Mouse (Mus musculus) MEL (cell line): ENCODE results near the gene Ctnna2. TPM values are rescaled to one million over a fixed set of nuclear protein-coding genes. Genes with fewer than 3 reads are reported as not detected.

Source experiments
- DNase-seq: peaks from one replicate; pipeline ENCODE4 v3.0.0; 2011; ENCODE audit warnings: low read depth, low spot score
- H3K27ac ChIP-seq: 2 replicates; pipeline ENCODE4 v1.5.1; 2012; ENCODE audit warnings: low read depth, mild to moderate bottlenecking, control low read depth, low read length, moderate library complexity; ENCODE audit not compliant: control insufficient read depth
- H3K27me3 ChIP-seq, 2 experiments: fragments of 150-350 bp in 1 of 2; sonication (generic) in 1 of 2; 2 replicates each; pipeline ENCODE4 v1.6.1; 2012; ENCODE audit warnings: low read length in 2 of 2, mild to moderate bottlenecking in 2 of 2, improper control_type of control experiment in 1 of 2, moderate library complexity in 1 of 2; ENCODE audit not compliant: insufficient read depth in 2 of 2, control insufficient read depth in 1 of 2
- H3K36me3 ChIP-seq, 2 experiments: 2 replicates each; pipeline ENCODE4 v1.6.1; 2012 to 2014; ENCODE audit warnings: low read length in 2 of 2, improper control_type of control experiment in 1 of 2, inconsistent platforms in 1 of 2, mild to moderate bottlenecking in 1 of 2; ENCODE audit not compliant: insufficient read depth in 2 of 2, control insufficient read depth in 1 of 2
- H3K4me1 ChIP-seq, 2 experiments: fragments of 150-350 bp in 1 of 2; sonication (generic) in 1 of 2; 2 replicates each; pipeline ENCODE4 v1.6.1; 2012; ENCODE audit warnings: low read length in 2 of 2, improper control_type of control experiment in 1 of 2, mild to moderate bottlenecking in 1 of 2; ENCODE audit not compliant: insufficient read depth in 2 of 2, control insufficient read depth in 1 of 2
- H3K4me3 ChIP-seq, 2 experiments: fragments of 150-350 bp in 1 of 2; sonication (generic) in 1 of 2; 2 replicates each; pipeline ENCODE4 v1.5.1; 2012; ENCODE audit warnings: low read depth in 2 of 2, low read length in 2 of 2, mild to moderate bottlenecking in 2 of 2, moderate library complexity in 2 of 2, control low read depth in 1 of 2, improper control_type of control experiment in 1 of 2; ENCODE audit not compliant: control insufficient read depth in 1 of 2, insufficient read depth in 1 of 2
- H3K79me2 ChIP-seq: 2 replicates; pipeline ENCODE4 v1.6.1; 2012; ENCODE audit warnings: mild to moderate bottlenecking, low read length, moderate library complexity; ENCODE audit not compliant: control insufficient read depth, poor library complexity, insufficient read depth
- H3K9ac ChIP-seq: 2 replicates; pipeline ENCODE4 v1.6.1; 2012; ENCODE audit warnings: low read depth, mild to moderate bottlenecking, control low read depth, low read length, moderate library complexity; ENCODE audit not compliant: control insufficient read depth, poor library complexity, severe bottlenecking
- H3K9me3 ChIP-seq: fragments of 150-350 bp; sonication (generic); replicated peaks from 2 replicates; pipeline ENCODE4 v1.6.1; 2012; ENCODE audit warnings: mild to moderate bottlenecking, low read length, improper control_type of control experiment, moderate library complexity; ENCODE audit not compliant: insufficient read depth
- CHD1 ChIP-seq: IDR thresholded peaks from 2 replicates; pipeline ENCODE4 v1.6.1; 2012; ENCODE audit warnings: low read depth, mild to moderate bottlenecking, inconsistent platforms, low read length, improper control_type of control experiment
- CHD2 ChIP-seq: IDR thresholded peaks from 2 replicates; pipeline ENCODE4 v1.6.1; 2011; ENCODE audit warnings: low read length, improper control_type of control experiment
- CTCF ChIP-seq, 3 experiments: IDR thresholded peaks in 2 of 3; conservative IDR thresholded peaks in 1 of 3; 2 replicates each; pipeline ENCODE4 v1.5.1; 2011 to 2012; ENCODE audit warnings: low read length in 3 of 3, low read depth in 2 of 3, mild to moderate bottlenecking in 2 of 3, improper control_type of control experiment in 1 of 3, inconsistent platforms in 1 of 3, mixed read lengths in 1 of 3, moderate library complexity in 1 of 3; ENCODE audit not compliant: control insufficient read depth in 1 of 3, insufficient read depth in 1 of 3, poor library complexity in 1 of 3, severe bottlenecking in 1 of 3
- E2F4 ChIP-seq: IDR thresholded peaks from 2 replicates; pipeline ENCODE4 v1.6.1; 2011; ENCODE audit warnings: low read depth, low read length, improper control_type of control experiment, borderline replicate concordance
- ELF1 ChIP-seq: IDR thresholded peaks from 2 replicates; pipeline ENCODE4 v1.6.1; 2014; ENCODE audit warnings: low read depth, mild to moderate bottlenecking, inconsistent platforms, low read length, improper control_type of control experiment, moderate library complexity
- EP300 ChIP-seq, 2 experiments: IDR thresholded peaks; 2 replicates each; pipeline ENCODE4 v1.6.1; 2011; ENCODE audit warnings: improper control_type of control experiment in 2 of 2, low read length in 2 of 2, low read depth in 1 of 2, mild to moderate bottlenecking in 1 of 2
- ETS1 ChIP-seq: IDR thresholded peaks from 2 replicates; pipeline ENCODE4 v1.6.1; 2012; ENCODE audit warnings: low read depth, mild to moderate bottlenecking, inconsistent platforms, low read length, improper control_type of control experiment, moderate library complexity
- GABPA ChIP-seq: IDR thresholded peaks from 2 replicates; pipeline ENCODE4 v1.6.1; 2012; ENCODE audit warnings: low read depth, mild to moderate bottlenecking, inconsistent platforms, low read length, improper control_type of control experiment, moderate library complexity
- GATA1 ChIP-seq: IDR thresholded peaks from 2 replicates; pipeline ENCODE4 v1.6.1; 2011; ENCODE audit warnings: low read depth, low read length, improper control_type of control experiment
- KAT2A ChIP-seq: conservative IDR thresholded peaks from 2 replicates; pipeline ENCODE4 v1.6.1; 2012; ENCODE audit warnings: low read depth, low read length, improper control_type of control experiment, inconsistent platforms
- MAFK ChIP-seq: IDR thresholded peaks from 2 replicates; pipeline ENCODE4 v1.6.1; 2011; ENCODE audit warnings: low read depth, mild to moderate bottlenecking, low read length, improper control_type of control experiment, borderline replicate concordance
- MEF2A ChIP-seq: IDR thresholded peaks from 2 replicates; pipeline ENCODE4 v1.6.1; 2014; ENCODE audit warnings: low read depth, mild to moderate bottlenecking, inconsistent platforms, low read length, improper control_type of control experiment; ENCODE audit not compliant: poor library complexity, insufficient replicate concordance, severe bottlenecking; ENCODE audit errors: extremely low read depth
- MXI1 ChIP-seq: IDR thresholded peaks from 2 replicates; pipeline ENCODE4 v1.6.1; 2011; ENCODE audit warnings: mild to moderate bottlenecking, low read depth, low read length, improper control_type of control experiment
- MYB ChIP-seq: IDR thresholded peaks from 2 replicates; pipeline ENCODE4 v1.6.1; 2011; ENCODE audit warnings: mild to moderate bottlenecking, low read depth, low read length, improper control_type of control experiment
- MYC ChIP-seq: IDR thresholded peaks from 2 replicates; pipeline ENCODE4 v1.6.1; 2011; ENCODE audit warnings: low read depth, mild to moderate bottlenecking, low read length, improper control_type of control experiment, moderate library complexity
- NELFE ChIP-seq: IDR thresholded peaks from 2 replicates; pipeline ENCODE4 v1.6.1; 2011; ENCODE audit warnings: low read depth, low read length, improper control_type of control experiment
- POLR2A ChIP-seq, 2 experiments: IDR thresholded peaks; 2 replicates each; pipeline ENCODE4 v1.6.1; 2011 to 2012; ENCODE audit warnings: low read length in 2 of 2, mild to moderate bottlenecking in 2 of 2, control low read depth in 1 of 2, improper control_type of control experiment in 1 of 2, low read depth in 1 of 2, moderate library complexity in 1 of 2; ENCODE audit not compliant: control insufficient read depth in 1 of 2, insufficient read depth in 1 of 2, poor library complexity in 1 of 2
- POLR2AphosphoS2 ChIP-seq: IDR thresholded peaks from 2 replicates; pipeline ENCODE4 v1.6.1; 2011; ENCODE audit warnings: low read length, improper control_type of control experiment
- POLR2AphosphoS5 ChIP-seq: IDR thresholded peaks from 2 replicates; pipeline ENCODE4 v1.6.1; 2012; ENCODE audit warnings: low read depth, borderline replicate concordance, mild to moderate bottlenecking, inconsistent platforms, low read length, moderate library complexity, mixed read lengths
- RAD21 ChIP-seq: IDR thresholded peaks from 2 replicates; pipeline ENCODE4 v1.6.1; 2011; ENCODE audit warnings: mild to moderate bottlenecking, low read depth, low read length, improper control_type of control experiment
- RCOR1 ChIP-seq: IDR thresholded peaks from 2 replicates; pipeline ENCODE4 v1.6.1; 2012; ENCODE audit warnings: low read depth, mild to moderate bottlenecking, inconsistent platforms, low read length, improper control_type of control experiment
- SMC3 ChIP-seq: IDR thresholded peaks from 2 replicates; pipeline ENCODE4 v1.6.1; 2011; ENCODE audit warnings: low read depth, low read length, improper control_type of control experiment
- TAL1 ChIP-seq: IDR thresholded peaks from 2 replicates; pipeline ENCODE4 v1.6.1; 2012; ENCODE audit warnings: mild to moderate bottlenecking, inconsistent platforms, low read length, moderate library complexity, mixed read lengths
- UBTF ChIP-seq: IDR thresholded peaks from 2 replicates; pipeline ENCODE4 v1.6.1; 2012; ENCODE audit warnings: low read depth, mild to moderate bottlenecking, inconsistent platforms, low read length, improper control_type of control experiment, moderate library complexity, borderline replicate concordance; ENCODE audit not compliant: insufficient read depth
- ZC3H11A ChIP-seq: IDR thresholded peaks from 2 replicates; pipeline ENCODE4 v1.6.1; 2012; ENCODE audit warnings: low read depth, mild to moderate bottlenecking, inconsistent platforms, low read length, improper control_type of control experiment
- ZKSCAN1 ChIP-seq: IDR thresholded peaks from 2 replicates; pipeline ENCODE4 v1.6.1; 2012; ENCODE audit warnings: low read depth, mild to moderate bottlenecking, inconsistent platforms, low read length, improper control_type of control experiment, moderate library complexity
- ZNF384 ChIP-seq: IDR thresholded peaks from 2 replicates; pipeline ENCODE4 v1.6.1; 2012; ENCODE audit warnings: low read depth, mild to moderate bottlenecking, inconsistent platforms, low read length, improper control_type of control experiment
- polyA plus RNA-seq, 2 experiments: library from polyadenylated mRNA; stranded (reverse) in 1 of 2; unstranded in 1 of 2; fragments of >175 nt in 1 of 2; fragments of >200 nt in 1 of 2; gene quantifications; 2 replicates each; pipeline versions ENCODE4 v1.2.1 to v1.2.4; 2012; ENCODE audit warnings: low replicate concordance in 2 of 2, low read depth in 1 of 2; ENCODE audit not compliant: insufficient read length in 2 of 2, insufficient read depth in 1 of 2, missing spikeins in 1 of 2
- total RNA-seq: library from RNA; depleted of rRNA; stranded (reverse); fragments of 300-350 nt; gene quantifications from 2 replicates; pipeline ENCODE4 v1.2.3, GENCODE M21; 2012

Gene Ctnna2
- total and polyA plus RNA-seq, 3 experiments = not detected

DNA sequence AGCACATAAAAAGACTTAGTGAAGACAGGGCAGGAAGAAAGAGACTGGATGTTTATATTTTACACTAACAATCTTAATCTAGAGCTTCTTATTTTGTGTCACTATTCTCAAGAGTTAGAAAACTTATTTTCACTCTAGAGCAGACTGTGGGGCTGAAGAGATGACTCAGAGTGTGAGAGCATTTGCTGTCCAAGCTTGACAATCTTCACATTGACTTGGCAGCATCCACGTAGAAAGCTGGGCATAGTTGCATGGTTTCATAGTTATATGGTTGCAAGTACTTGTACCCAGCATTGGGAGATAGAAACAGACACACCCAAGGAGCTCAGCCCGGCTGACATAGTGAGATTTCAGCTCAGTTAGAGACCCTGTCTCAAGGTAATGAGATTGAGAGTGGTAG lies 858.6 kb downstream of the Ctnna2 start:
- H3K79me2 ChIP-seq = no peaks in the 10 kb centered on the region
- no peaks in the 10 kb centered on the region for H3K27me3 ChIP-seq
- DNase-seq = no peak
- H3K27ac ChIP-seq = no peak overlapping the region
- H3K9ac ChIP-seq = no peak overlapping the region
- TF ChIP-seq MXI1 (no peak), ZKSCAN1 (no peak), ETS1 (no peak), GATA1 (no peak), UBTF (no peak), GABPA (no peak), POLR2AphosphoS5 (no peak), ELF1 (no peak), ZNF384 (no peak), CHD2 (no peak), MYB (no peak), MAFK (no peak), RAD21 (no peak)
- no peaks in the 10 kb centered on the region for H3K36me3 ChIP-seq
- no peaks in the 10 kb centered on the region for H3K9me3 ChIP-seq
- no peak overlapping the region for H3K4me3 ChIP-seq
- H3K4me1 ChIP-seq = no peaks in the 10 kb centered on the region

DNA sequence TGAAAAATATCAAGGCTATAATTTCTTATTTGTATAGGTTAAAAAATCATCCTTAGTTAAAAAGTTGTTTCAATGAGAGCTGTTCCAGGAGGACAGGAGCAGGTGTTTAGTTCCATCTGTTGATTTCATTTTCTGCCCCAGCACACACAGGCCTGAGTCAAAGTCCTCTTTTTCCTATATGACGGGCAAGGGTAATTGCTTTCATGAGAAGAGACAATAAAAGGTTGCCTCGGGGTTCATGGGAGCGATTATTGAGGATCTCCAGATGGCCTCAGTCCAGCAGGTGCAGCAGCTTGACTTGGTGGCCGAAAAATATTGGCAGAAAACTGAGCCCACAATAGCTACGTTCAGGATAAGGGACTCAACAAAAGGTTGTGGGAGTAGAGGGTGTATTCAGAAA lies 859.0 kb downstream of the Ctnna2 start:
- no peaks in the 10 kb centered on the region for H3K36me3 ChIP-seq
- H3K79me2 ChIP-seq = no peaks in the 10 kb centered on the region
- H3K4me3 ChIP-seq = no peak overlapping the region
- no peak for DNase-seq
- no peaks in the 10 kb centered on the region for H3K9me3 ChIP-seq
- H3K9ac ChIP-seq = no peak overlapping the region
- no peaks in the 10 kb centered on the region for H3K27me3 ChIP-seq
- no peaks in the 10 kb centered on the region for H3K4me1 ChIP-seq
- no peak overlapping the region for H3K27ac ChIP-seq
- TF ChIP-seq MAFK (no peak), E2F4 (no peak), KAT2A (no peak), SMC3 (no peak), ZC3H11A (no peak), ZNF384 (no peak), EP300 (IDR thresholded peaks at IDR 0.05; ENCODE audit: low read depth in 1 of 2, low read length in 2 of 2) (no peak), POLR2AphosphoS2 (no peak), CHD1 (no peak), GATA1 (no peak), ETS1 (no peak), TAL1 (no peak), MYC (no peak), MYB (no peak), NELFE (no peak), CTCF (IDR thresholded peaks at IDR 0.05 in 2 of 3, conservative IDR thresholded peaks at IDR 0.05 in 1 of 3; ENCODE audit: control insufficient read depth in 1 of 3, insufficient read depth in 1 of 3, low read depth in 2 of 3, low read length in 3 of 3, poor library complexity in 1 of 3, severe bottlenecking in 1 of 3) (no peak), ELF1 (no peak), POLR2A (IDR thresholded peaks at IDR 0.05; ENCODE audit: control insufficient read depth in 1 of 2, insufficient read depth in 1 of 2, low read depth in 1 of 2, low read length in 2 of 2, poor library complexity in 1 of 2) (no peak), MEF2A (no peak), RCOR1 (no peak)
- TF ChIP-seq, all 39 proteins: peak for 0
